In genomic region chr2:18672133-18672765, GRCm38 (mm10) we compare ENCODE assay signal across 7 mouse cellular contexts. TPM values are rescaled to one million over a fixed set of nuclear protein-coding genes. Genes with fewer than 3 reads are reported as not detected.
DNase-seq lines count a peak whose midpoint lies in the region; ATAC-seq and TF ChIP-seq lines count a peak whose summit lies in the region.

Gene Commd3 (plus strand): TSS chr2:18672384.

- no peaks in the 10 kb centered on the region for H3K9me3 ChIP-seq in embryonic facial prominence, embryonic 10.5 days
- H3K9me3 ChIP-seq in intestine, postnatal 0 days (ENCODE audit: control insufficient read depth), result no peaks in the 10 kb centered on the region
- no peaks in the 10 kb centered on the region for H3K9me3 ChIP-seq in limb, embryonic 10.5 days (replicated peaks)
- no peaks in the 10 kb centered on the region for H3K9me3 ChIP-seq in midbrain, embryonic 12.5 days

- under 1% methylated on average over 91 of the region's 91 CpGs for WGBS in embryonic facial prominence, embryonic 10.5 days
- under 1% methylated on average over 89 of the region's 91 CpGs for WGBS in intestine, postnatal 0 days
- under 1% methylated on average over 91 of the region's 91 CpGs for WGBS in limb, embryonic 10.5 days
- WGBS in midbrain, embryonic 12.5 days, result under 1% methylated on average over 86 of the region's 91 CpGs

- H3K4me1 ChIP-seq in embryonic facial prominence, embryonic 10.5 days, result peaks cover 29% of the 10 kb centered on the region
- H3K4me1 ChIP-seq in intestine, postnatal 0 days (replicated peaks; ENCODE audit: control insufficient read depth, insufficient read depth, low read length), result no peaks in the 10 kb centered on the region
- H3K4me1 ChIP-seq in limb, embryonic 10.5 days, result peaks cover 26% of the 10 kb centered on the region
- peaks cover 19% of the 10 kb centered on the region for H3K4me1 ChIP-seq in midbrain, embryonic 12.5 days

- peaks cover 61% of the 10 kb centered on the region for H3K27me3 ChIP-seq in embryonic facial prominence, embryonic 10.5 days (replicated peaks; ENCODE audit: low read depth, poor library complexity, severe bottlenecking)
- H3K27me3 ChIP-seq in intestine, postnatal 0 days (replicated peaks; ENCODE audit: control insufficient read depth, insufficient read depth, low read length), result no peaks in the 10 kb centered on the region
- H3K27me3 ChIP-seq in limb, embryonic 10.5 days (ENCODE audit: low read depth, poor library complexity, severe bottlenecking), result peaks cover 46% of the 10 kb centered on the region
- peaks cover 15% of the 10 kb centered on the region for H3K27me3 ChIP-seq in midbrain, embryonic 12.5 days

- H3K9ac ChIP-seq in intestine, postnatal 0 days (ENCODE audit: low read depth, low read length), result peak within 1 kb of the TSS; percentile 95
- peak within 1 kb of the TSS; percentile 95 for H3K9ac ChIP-seq in midbrain, embryonic 12.5 days (replicated peaks)

- no peaks in the 10 kb centered on the region for H3K36me3 ChIP-seq in embryonic facial prominence, embryonic 10.5 days (replicated peaks)
- H3K36me3 ChIP-seq in intestine, postnatal 0 days (ENCODE audit: control insufficient read depth, insufficient read depth), result no peaks in the 10 kb centered on the region
- H3K36me3 ChIP-seq in limb, embryonic 10.5 days, result no peaks in the 10 kb centered on the region
- H3K36me3 ChIP-seq in midbrain, embryonic 12.5 days, result no peaks in the 10 kb centered on the region

- H3K27ac ChIP-seq in embryonic facial prominence, embryonic 10.5 days (replicated peaks), result peak within 1 kb of the TSS; percentile 99
- H3K27ac ChIP-seq in intestine, postnatal 0 days (ENCODE audit: low read depth, low read length), result peak within 1 kb of the TSS; percentile 97
- peak within 1 kb of the TSS; percentile 98 for H3K27ac ChIP-seq in limb, embryonic 10.5 days
- H3K27ac ChIP-seq in midbrain, embryonic 12.5 days (replicated peaks), result peak within 1 kb of the TSS; percentile 99

- TF ChIP-seq CTCF in intestine, postnatal 0 days (IDR thresholded peaks at IDR 0.05; ENCODE audit: low read depth), result no peak

- DNase-seq in adrenal gland, adult 8-10 months, result peak; percentile 90
- peak; percentile 92 for DNase-seq in embryonic facial prominence, embryonic 10.5 days (ENCODE audit: low spot score)
- DNase-seq in gonadal fat pad, adult 2 months (ENCODE audit: low read depth), result no peak
- peak; percentile 93 for DNase-seq in limb, embryonic 10.5 days (ENCODE audit: low spot score)
- DNase-seq in skeletal muscle tissue, adult 2 months (ENCODE audit: low read depth, low spot score), result peak; percentile 92

- ATAC-seq in intestine, postnatal 0 days, result peak; percentile 95
- peak; percentile 83 for ATAC-seq in midbrain, embryonic 12.5 days (ENCODE audit: low FRiP score, low read depth)

- peak within 1 kb of the TSS; percentile 91 for H3K4me2 ChIP-seq in intestine, postnatal 0 days (replicated peaks; ENCODE audit: low read depth)
- H3K4me2 ChIP-seq in midbrain, embryonic 12.5 days (replicated peaks), result peak within 1 kb of the TSS; percentile 77

- peak within 1 kb of the TSS; percentile 84 for H3K4me3 ChIP-seq in embryonic facial prominence, embryonic 10.5 days
- peak within 1 kb of the TSS; percentile 84 for H3K4me3 ChIP-seq in intestine, postnatal 0 days (ENCODE audit: low read depth, low read length)
- peak within 1 kb of the TSS; percentile 74 for H3K4me3 ChIP-seq in limb, embryonic 10.5 days
- peak within 1 kb of the TSS; percentile 69 for H3K4me3 ChIP-seq in midbrain, embryonic 12.5 days

RNA-seq across cellular contexts. Expression of gene Commd3, which starts in this region (rescaled TPM):
- 100 to 1,000 TPM; 115 to 126 (median 121) TPM for total RNA-seq in adrenal gland, adult 8-10 months (2022)
- polyA plus RNA-seq in embryonic facial prominence, embryonic 10.5 days (2016; fragmentation: Nextera tagmentation; extraction: Ambion mirVana), result 99.3 and 116 TPM in 2 replicates
- 61.3 and 62.0 TPM in 2 replicates for polyA plus RNA-seq in gonadal fat pad, adult 2 months (2012; rRNA removed)
- 205 and 218 TPM in 2 replicates for polyA plus RNA-seq in intestine, postnatal 0 days (2015; fragmentation: Nextera tagmentation; extraction: Ambion mirVana)
- polyA plus RNA-seq in limb, embryonic 10.5 days (2016; fragmentation: Nextera tagmentation; extraction: Ambion mirVana), result 96.0 and 135 TPM in 2 replicates
- polyA plus RNA-seq in midbrain, embryonic 12.5 days (2016; fragmentation: Nextera tagmentation; extraction: Ambion mirVana), result 135 and 145 TPM in 2 replicates
